Mouse (Mus musculus): ENCODE measurements around the gene Ankrd44. TPM values are rescaled to one million over a fixed set of nuclear protein-coding genes. Genes with fewer than 3 reads are reported as not detected.
A peak's percentile ranks its signal among the peaks of the same experiment; 100 is the strongest.

Ankrd44 gene
- 9.2 and 10.5 TPM in 2 replicates for polyA plus RNA-seq (2014; fragmentation: Nextera tagmentation; extraction: Ambion mirVana)

DNA sequence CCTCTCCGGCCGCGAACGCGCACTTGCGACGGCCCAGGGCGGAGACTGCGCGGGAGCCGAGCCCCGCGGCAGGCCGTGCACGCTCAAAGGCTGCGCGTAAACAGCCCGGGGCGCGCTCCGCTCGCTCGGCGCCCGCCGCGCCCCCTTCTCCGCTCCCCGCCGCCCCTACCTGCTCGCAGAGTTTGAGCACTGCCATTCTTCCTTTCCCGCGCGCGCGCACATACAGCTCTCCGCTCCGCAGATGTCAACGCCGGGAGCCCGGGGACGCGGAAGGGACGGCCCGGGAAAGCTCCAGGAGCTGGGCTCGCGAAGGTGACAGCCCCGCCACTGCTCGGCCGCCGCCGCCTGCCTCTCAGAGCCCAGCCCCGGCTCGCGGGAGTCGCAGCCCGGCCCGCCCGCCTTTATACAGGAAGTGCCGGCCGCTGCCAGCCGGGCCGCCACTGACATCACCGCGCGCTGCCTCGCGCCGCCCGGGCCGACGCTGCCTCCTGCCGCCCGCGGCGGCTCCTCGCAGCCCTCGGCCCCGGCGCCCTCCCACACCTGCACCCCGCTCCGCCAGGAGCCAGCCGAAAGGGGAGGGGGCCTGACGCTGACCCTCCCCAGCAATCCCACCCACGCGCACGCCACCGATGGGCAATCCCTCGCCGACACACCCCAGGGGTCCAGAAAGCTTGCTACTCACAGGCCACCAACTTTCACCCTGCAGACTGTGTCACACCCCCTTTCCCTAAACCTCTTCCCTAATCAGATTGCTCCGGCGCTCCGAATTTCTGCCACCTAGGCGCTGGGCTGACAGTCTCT is at the start of gene Ankrd44:
TSS of gene Ankrd44 (minus strand) at position 417 of the 801 bp plus-strand sequence.
- Histone ChIP-seq H3K36me3 (ENCODE audit: control insufficient read depth, insufficient read depth, low read length) (no peaks in the 10 kb centered on the region), H3K4me3 (ENCODE audit: control insufficient read depth in 1 of 2, insufficient read depth in 1 of 2, low read depth in 1 of 2, low read length in 2 of 2) (peak within 1 kb of the TSS; percentile 57 to 92), H3K27me3 (ENCODE audit: control insufficient read depth, insufficient read depth, low read length) (no peaks in the 10 kb centered on the region), H3K4me2 (ENCODE audit: low read length) (peak within 1 kb of the TSS; percentile 95), H3K9ac (ENCODE audit: low read length) (peak within 1 kb of the TSS; percentile 89), H3K9me3 (ENCODE audit: control insufficient read depth, low read length) (no peaks in the 10 kb centered on the region), H3K4me1 (ENCODE audit: control insufficient read depth in 2 of 2, insufficient read depth in 2 of 2, low read length in 2 of 2) (peaks cover 12 to 29% of the 10 kb centered on the region in 2 experiments), H3K27ac (replicated peaks in 1 of 2; ENCODE audit: control insufficient read depth in 1 of 2, insufficient read depth in 1 of 2, low read depth in 2 of 2, low read length in 2 of 2) (peak within 1 kb of the TSS; percentile 60 to 81; a peak in 3 of 4 replicates)
- under 1% methylated on average over 80 of the region's 94 CpGs for WGBS
- peak; percentile 90 for ATAC-seq (ENCODE audit: insufficient number of reproducible peaks, insufficient read depth, low FRiP score, low read depth)

DNA sequence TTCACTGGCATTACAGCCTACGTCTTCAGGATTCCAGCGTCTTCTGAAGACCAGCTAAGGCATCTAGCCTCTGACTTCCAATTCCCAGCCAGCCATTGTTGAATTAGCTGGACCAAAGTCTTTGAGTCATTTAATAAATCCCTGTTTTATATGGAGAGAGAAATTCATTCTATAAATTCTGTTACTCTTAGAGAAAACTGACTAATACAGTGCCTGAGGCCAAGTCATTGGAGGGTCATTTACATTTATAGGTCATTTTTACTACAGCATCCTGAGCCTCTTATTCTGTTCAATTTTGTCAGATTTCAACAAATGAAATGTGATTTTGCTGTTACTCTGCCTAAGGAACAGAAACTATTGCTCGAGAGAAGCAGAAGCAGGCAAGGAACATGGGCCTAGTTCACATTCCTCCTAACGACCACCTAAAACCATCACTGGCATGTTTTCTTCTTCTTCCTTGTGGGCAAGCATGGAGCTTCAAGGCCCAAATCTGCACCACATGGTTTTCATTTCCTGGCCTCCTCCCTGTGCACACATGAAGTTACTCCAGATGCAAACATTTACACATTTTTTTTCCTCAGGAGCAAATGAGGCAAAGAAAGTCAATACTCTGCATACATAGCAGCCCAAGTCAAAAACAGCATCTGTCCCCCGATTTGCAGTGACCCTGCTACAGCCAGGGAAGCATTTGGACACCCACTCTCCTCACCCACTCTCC is 45.7 kb upstream of the Ankrd44 start:
- no peak overlapping the region for H3K9ac ChIP-seq (ENCODE audit: low read length)
- H3K9me3 ChIP-seq (ENCODE audit: control insufficient read depth, low read length) = no peaks in the 10 kb centered on the region
- no peak for ATAC-seq (ENCODE audit: insufficient number of reproducible peaks, insufficient read depth, low FRiP score, low read depth)
- H3K27ac ChIP-seq (replicated peaks in 1 of 2; ENCODE audit: control insufficient read depth in 1 of 2, insufficient read depth in 1 of 2, low read depth in 2 of 2, low read length in 2 of 2) = no peak overlapping the region
- H3K4me1 ChIP-seq (ENCODE audit: control insufficient read depth in 2 of 2, insufficient read depth in 2 of 2, low read length in 2 of 2) = no peaks in the 10 kb centered on the region
- H3K4me2 ChIP-seq (ENCODE audit: low read length) = no peak overlapping the region
- no peak overlapping the region for H3K4me3 ChIP-seq (ENCODE audit: control insufficient read depth in 1 of 2, insufficient read depth in 1 of 2, low read depth in 1 of 2, low read length in 2 of 2)
- H3K36me3 ChIP-seq (ENCODE audit: control insufficient read depth, insufficient read depth, low read length) = no peaks in the 10 kb centered on the region
- WGBS = 87% methylated on average over 5 of the region's 5 CpGs
- no peaks in the 10 kb centered on the region for H3K27me3 ChIP-seq (ENCODE audit: control insufficient read depth, insufficient read depth, low read length)

DNA sequence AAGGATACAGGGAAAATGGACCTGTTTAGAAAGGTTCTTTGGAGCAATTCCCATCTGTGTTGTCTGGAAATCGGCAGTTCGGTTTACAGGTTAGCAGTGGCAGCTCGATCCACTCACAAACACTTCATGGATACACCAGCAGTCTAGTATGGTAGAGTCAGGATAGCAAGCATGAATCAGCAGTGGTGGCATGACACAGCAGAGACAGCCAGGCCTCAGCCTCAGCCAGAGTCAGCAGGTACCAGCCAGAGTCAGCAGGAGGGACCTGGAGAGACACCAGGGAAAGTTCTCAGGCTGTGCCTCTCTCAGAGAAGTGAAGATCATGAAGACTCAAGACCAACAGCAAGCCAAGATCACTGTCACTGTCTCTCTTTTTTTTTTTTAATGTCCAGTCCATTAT is 40.7 kb upstream of the Ankrd44 start:
- no peak for ATAC-seq (ENCODE audit: insufficient number of reproducible peaks, insufficient read depth, low FRiP score, low read depth)
- no peaks in the 10 kb centered on the region for H3K4me1 ChIP-seq (ENCODE audit: control insufficient read depth in 2 of 2, insufficient read depth in 2 of 2, low read length in 2 of 2)
- no peaks in the 10 kb centered on the region for H3K27me3 ChIP-seq (ENCODE audit: control insufficient read depth, insufficient read depth, low read length)
- H3K4me2 ChIP-seq (ENCODE audit: low read length) = no peak overlapping the region
- H3K4me3 ChIP-seq (ENCODE audit: control insufficient read depth in 1 of 2, insufficient read depth in 1 of 2, low read depth in 1 of 2, low read length in 2 of 2) = no peak overlapping the region
- no peak overlapping the region for H3K9ac ChIP-seq (ENCODE audit: low read length)
- no peaks in the 10 kb centered on the region for H3K36me3 ChIP-seq (ENCODE audit: control insufficient read depth, insufficient read depth, low read length)
- H3K27ac ChIP-seq (replicated peaks in 1 of 2; ENCODE audit: control insufficient read depth in 1 of 2, insufficient read depth in 1 of 2, low read depth in 2 of 2, low read length in 2 of 2) = no peak overlapping the region
- H3K9me3 ChIP-seq (ENCODE audit: control insufficient read depth, low read length) = no peaks in the 10 kb centered on the region
- WGBS = 91% methylated on average over 3 of the region's 3 CpGs

DNA sequence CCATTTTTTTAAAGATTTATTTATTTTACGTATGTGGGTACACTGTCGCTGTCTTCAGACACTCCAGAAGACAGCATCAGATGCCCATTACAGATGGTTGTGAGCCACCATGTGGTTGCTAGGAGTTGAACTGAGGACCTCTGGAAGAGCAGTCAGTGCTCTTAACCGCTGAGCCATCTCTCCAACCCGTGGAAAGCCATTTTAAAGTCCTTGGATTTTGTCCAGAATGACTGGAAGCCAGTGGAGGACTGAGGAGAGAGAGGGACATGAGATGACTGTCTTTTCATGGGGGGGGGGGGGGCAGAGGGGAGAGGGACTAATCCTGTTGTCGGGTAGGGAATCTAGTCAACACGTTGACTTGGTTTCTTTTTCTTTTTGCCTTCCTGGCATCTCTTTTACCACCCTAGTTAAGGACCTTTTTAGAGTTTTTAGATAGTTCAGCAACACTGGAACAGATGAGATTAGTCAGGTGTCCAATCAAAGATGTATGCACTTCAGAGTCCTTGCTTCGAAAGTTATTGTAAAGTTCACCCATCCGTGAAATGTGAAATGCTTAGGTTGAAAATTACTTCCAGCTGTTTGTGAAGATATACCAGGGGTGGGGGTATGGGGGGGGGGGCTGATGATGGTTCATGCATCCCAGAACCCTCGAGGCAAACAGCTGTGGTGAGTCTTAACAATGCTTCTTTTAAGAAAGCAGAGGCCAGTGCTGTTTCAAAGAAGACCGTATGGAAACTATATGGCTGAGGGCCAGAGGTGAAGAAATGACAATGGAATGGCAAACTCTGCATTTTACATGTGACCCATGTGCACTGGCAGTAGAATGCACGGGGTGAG is 39.2 kb upstream of the Ankrd44 start:
- Histone ChIP-seq H3K36me3 (ENCODE audit: control insufficient read depth, insufficient read depth, low read length) (no peaks in the 10 kb centered on the region), H3K4me1 (ENCODE audit: control insufficient read depth in 2 of 2, insufficient read depth in 2 of 2, low read length in 2 of 2) (no peaks in the 10 kb centered on the region), H3K9ac (ENCODE audit: low read length) (no peak overlapping the region), H3K9me3 (ENCODE audit: control insufficient read depth, low read length) (no peaks in the 10 kb centered on the region), H3K4me3 (ENCODE audit: control insufficient read depth in 1 of 2, insufficient read depth in 1 of 2, low read depth in 1 of 2, low read length in 2 of 2) (no peak overlapping the region), H3K27me3 (ENCODE audit: control insufficient read depth, insufficient read depth, low read length) (no peaks in the 10 kb centered on the region), H3K4me2 (ENCODE audit: low read length) (no peak overlapping the region), H3K27ac (replicated peaks in 1 of 2; ENCODE audit: control insufficient read depth in 1 of 2, insufficient read depth in 1 of 2, low read depth in 2 of 2, low read length in 2 of 2) (no peak overlapping the region)
- ATAC-seq (ENCODE audit: insufficient number of reproducible peaks, insufficient read depth, low FRiP score, low read depth) = no peak
- WGBS = 68% methylated on average over 11 of the region's 11 CpGs

DNA sequence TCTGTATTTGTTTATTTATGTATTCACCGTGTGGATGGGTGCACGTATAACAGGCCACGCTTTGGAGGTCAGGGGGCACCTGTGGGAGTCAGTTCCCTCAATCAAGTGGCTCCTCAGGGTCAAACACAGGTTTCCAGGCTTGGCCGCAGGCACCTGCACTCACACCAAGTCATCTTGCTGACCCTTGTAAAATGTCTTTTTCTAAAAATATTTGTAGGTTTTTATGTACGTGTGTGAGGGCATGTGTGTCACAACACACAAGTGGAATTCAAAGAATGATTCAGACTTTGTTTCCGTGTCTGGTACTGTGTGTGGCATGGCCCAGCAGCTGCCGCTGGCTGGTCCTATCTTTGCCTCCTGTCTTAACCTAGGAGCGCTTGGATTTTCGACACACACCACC is 35.5 kb upstream of the Ankrd44 start:
- Histone ChIP-seq H3K27ac (replicated peaks in 1 of 2; ENCODE audit: control insufficient read depth in 1 of 2, insufficient read depth in 1 of 2, low read depth in 2 of 2, low read length in 2 of 2) (no peak overlapping the region), H3K36me3 (ENCODE audit: control insufficient read depth, insufficient read depth, low read length) (no peaks in the 10 kb centered on the region), H3K4me3 (ENCODE audit: control insufficient read depth in 1 of 2, insufficient read depth in 1 of 2, low read depth in 1 of 2, low read length in 2 of 2) (no peak overlapping the region), H3K9me3 (ENCODE audit: control insufficient read depth, low read length) (no peaks in the 10 kb centered on the region), H3K4me2 (ENCODE audit: low read length) (no peak overlapping the region), H3K4me1 (ENCODE audit: control insufficient read depth in 2 of 2, insufficient read depth in 2 of 2, low read length in 2 of 2) (no peaks in the 10 kb centered on the region), H3K9ac (ENCODE audit: low read length) (no peak overlapping the region), H3K27me3 (ENCODE audit: control insufficient read depth, insufficient read depth, low read length) (no peaks in the 10 kb centered on the region)
- no peak for ATAC-seq (ENCODE audit: insufficient number of reproducible peaks, insufficient read depth, low FRiP score, low read depth)
- WGBS = 78% methylated on average over 9 of the region's 9 CpGs

DNA sequence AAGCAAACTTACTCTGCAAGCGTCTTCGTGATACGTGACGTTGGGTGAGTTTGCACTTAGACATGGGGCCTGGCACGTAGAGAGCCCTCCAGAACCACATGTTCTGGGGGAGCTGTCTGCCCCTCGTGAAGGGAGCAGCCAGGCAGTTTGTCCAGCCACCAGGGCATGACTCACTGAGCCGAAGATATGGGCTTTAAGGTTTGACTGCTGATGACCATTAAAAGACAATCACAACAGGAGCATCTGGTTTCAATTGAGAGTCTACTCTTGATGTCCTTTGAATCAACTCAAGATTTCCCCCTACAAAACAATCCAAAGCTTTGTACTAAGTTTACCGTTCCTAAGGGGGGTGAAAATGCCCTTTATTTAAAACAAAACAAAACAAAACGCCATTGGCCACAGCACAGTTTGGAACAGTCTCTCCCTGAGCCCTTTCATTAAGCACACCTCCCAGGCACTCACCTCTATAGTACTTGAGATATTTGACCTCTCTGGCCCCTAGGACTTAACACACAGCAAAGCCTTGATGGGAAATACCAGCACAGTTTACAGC is 34.5 kb upstream of the Ankrd44 start:
- H3K36me3 ChIP-seq (ENCODE audit: control insufficient read depth, insufficient read depth, low read length) = no peaks in the 10 kb centered on the region
- no peak overlapping the region for H3K4me3 ChIP-seq (ENCODE audit: control insufficient read depth in 1 of 2, insufficient read depth in 1 of 2, low read depth in 1 of 2, low read length in 2 of 2)
- no peak overlapping the region for H3K9ac ChIP-seq (ENCODE audit: low read length)
- H3K9me3 ChIP-seq (ENCODE audit: control insufficient read depth, low read length) = no peaks in the 10 kb centered on the region
- H3K4me1 ChIP-seq (ENCODE audit: control insufficient read depth in 2 of 2, insufficient read depth in 2 of 2, low read length in 2 of 2) = no peaks in the 10 kb centered on the region
- H3K4me2 ChIP-seq (ENCODE audit: low read length) = no peak overlapping the region
- WGBS = 65% methylated on average over 9 of the region's 9 CpGs
- H3K27me3 ChIP-seq (ENCODE audit: control insufficient read depth, insufficient read depth, low read length) = no peaks in the 10 kb centered on the region
- H3K27ac ChIP-seq (replicated peaks in 1 of 2; ENCODE audit: control insufficient read depth in 1 of 2, insufficient read depth in 1 of 2, low read depth in 2 of 2, low read length in 2 of 2) = no peak overlapping the region
- ATAC-seq (ENCODE audit: insufficient number of reproducible peaks, insufficient read depth, low FRiP score, low read depth) = no peak

DNA sequence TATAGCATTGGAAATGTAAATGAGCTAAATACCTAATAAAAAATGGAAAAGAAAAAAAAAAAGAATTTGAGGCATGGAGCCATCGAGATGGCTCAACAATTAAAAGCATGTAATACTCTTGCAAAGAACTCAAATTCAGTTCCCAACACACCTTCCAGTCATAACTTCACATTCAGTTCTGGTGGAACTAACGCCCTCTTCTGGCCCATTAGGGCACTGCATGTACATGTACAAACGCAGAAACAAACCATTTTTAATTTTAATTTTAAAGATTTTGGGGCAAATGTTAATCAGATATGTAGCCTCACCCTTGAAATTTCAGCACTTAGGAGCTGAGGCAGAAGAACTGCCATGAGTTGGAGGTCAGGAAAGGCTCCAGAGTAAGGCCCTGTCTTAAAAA is 32.3 kb upstream of the Ankrd44 start:
- H3K9ac ChIP-seq (ENCODE audit: low read length) = no peak overlapping the region
- no peaks in the 10 kb centered on the region for H3K36me3 ChIP-seq (ENCODE audit: control insufficient read depth, insufficient read depth, low read length)
- ATAC-seq (ENCODE audit: insufficient number of reproducible peaks, insufficient read depth, low FRiP score, low read depth) = no peak
- no peak overlapping the region for H3K27ac ChIP-seq (replicated peaks in 1 of 2; ENCODE audit: control insufficient read depth in 1 of 2, insufficient read depth in 1 of 2, low read depth in 2 of 2, low read length in 2 of 2)
- no peak overlapping the region for H3K4me3 ChIP-seq (ENCODE audit: control insufficient read depth in 1 of 2, insufficient read depth in 1 of 2, low read depth in 1 of 2, low read length in 2 of 2)
- no peaks in the 10 kb centered on the region for H3K27me3 ChIP-seq (ENCODE audit: control insufficient read depth, insufficient read depth, low read length)
- H3K9me3 ChIP-seq (ENCODE audit: control insufficient read depth, low read length) = no peaks in the 10 kb centered on the region
- no peak overlapping the region for H3K4me2 ChIP-seq (ENCODE audit: low read length)
- H3K4me1 ChIP-seq (ENCODE audit: control insufficient read depth in 2 of 2, insufficient read depth in 2 of 2, low read length in 2 of 2) = no peaks in the 10 kb centered on the region
- WGBS = 69% methylated on average over 3 of the region's 3 CpGs

Data from heart, embryonic 14.5 days (tissue).